Mouse (Mus musculus) frontal cortex, postnatal 10 days (tissue): ENCODE measurements around the gene Foxg1.
A peak's percentile ranks its signal among the peaks of the same experiment; 100 is the strongest.

ENCODE experiments used
- DNase-seq, 2 experiments: peaks; one replicate each; pipeline ENCODE4 v3.0.0; 2022; ENCODE audit warnings: low spot score in 2 of 2, mixed read lengths in 1 of 2

The Foxg1 gene

DNA sequence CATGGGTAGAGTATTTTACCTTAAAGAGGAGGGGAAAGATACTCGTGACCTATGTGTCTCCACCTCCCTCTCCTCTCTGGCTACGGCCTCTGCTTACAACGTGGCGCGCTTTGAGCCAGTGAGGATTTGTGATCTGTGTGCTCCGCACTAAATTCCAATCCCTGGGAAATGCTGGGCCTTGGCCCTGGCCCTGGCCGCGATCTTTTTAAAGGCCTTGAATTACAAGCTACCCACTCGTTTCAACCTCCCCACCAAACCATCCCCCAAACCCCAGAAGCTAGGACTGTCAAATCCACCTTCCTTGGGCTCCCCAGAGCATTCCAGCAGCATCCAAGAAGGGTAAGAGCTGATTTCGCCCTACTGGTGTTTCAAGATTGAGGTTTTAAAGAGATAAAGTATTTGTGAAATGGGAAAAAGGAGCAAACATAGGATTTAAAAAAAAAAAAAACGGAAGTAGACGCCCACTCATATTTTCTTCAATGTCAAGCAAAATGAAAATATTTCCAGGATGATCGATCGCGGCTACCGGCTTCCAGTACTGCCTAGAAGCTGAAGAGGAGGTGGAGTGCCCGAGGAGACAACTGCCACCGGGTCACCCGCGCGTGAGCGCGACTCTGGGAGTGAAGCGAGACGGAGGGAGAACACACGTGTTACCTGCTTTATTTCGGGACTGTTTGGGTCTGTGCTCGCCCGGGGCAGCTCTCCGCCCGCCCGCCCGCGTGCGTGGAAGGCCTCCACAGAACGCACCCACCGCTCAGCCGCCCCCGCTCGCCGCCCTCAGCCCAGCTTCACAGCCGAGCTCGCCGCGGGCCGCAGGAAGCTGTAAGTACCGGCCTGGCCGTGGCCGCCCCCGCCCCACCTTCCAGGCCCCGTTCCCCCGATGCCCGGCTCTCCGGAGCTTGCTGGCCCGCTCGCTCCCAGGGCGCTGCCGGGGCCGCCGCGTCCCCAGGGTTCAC lies at the start of gene Foxg1:
Foxg1 (plus strand) TSS at position 96 of the 956 bp plus-strand sequence.
- peak in 1 of 2 experiments; percentile 64 for DNase-seq

DNA sequence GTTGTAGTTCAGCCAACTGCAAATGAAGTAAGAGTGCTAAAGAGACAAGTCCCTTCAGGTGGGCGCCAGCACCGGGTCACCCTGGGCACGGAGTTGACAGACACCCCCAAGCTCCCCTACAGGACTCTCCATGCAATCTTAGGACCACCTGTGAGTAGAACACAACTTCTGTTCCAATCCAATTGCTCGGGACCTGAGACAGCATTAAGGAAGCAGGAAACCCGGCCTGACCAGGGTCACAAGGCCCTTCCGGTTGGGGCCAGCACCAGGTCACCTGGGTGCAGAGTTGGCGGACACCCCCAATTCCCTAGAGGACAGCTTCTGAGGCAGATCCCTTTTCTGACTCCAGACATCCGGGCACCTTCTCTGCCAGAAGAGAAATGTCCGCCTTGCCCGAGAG lies 32.8 kb upstream of the Foxg1 start:
- DNase-seq = no peak

- no peak for DNase-seq
These were observed 13.5 kb upstream of the Foxg1 start for GRCm38 (mm10) chr12:49368931-49369330.

DNA sequence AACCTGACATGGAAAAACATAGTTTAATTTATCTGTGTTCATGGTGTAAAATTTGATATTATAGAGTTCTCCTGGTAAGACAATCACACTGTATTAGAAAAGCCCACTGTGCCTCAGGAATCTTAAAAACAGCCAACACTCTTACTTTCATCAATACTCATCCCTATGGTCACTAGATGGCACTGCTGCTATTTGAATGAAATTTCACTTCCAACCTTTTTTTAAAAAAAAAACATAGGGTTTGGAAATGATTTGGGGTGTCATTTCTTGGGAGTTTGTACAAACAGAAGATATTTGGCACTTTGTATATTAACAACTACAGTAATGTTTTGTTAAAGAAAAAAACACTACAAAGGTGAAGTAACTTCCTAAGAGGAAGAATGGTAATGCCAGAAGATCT lies 10.3 kb upstream of the Foxg1 start:
- DNase-seq = no peak

GRCm38 (mm10) chr12:49373176-49373575 lies 9.3 kb upstream of the Foxg1 start:
- no peak for DNase-seq

DNA sequence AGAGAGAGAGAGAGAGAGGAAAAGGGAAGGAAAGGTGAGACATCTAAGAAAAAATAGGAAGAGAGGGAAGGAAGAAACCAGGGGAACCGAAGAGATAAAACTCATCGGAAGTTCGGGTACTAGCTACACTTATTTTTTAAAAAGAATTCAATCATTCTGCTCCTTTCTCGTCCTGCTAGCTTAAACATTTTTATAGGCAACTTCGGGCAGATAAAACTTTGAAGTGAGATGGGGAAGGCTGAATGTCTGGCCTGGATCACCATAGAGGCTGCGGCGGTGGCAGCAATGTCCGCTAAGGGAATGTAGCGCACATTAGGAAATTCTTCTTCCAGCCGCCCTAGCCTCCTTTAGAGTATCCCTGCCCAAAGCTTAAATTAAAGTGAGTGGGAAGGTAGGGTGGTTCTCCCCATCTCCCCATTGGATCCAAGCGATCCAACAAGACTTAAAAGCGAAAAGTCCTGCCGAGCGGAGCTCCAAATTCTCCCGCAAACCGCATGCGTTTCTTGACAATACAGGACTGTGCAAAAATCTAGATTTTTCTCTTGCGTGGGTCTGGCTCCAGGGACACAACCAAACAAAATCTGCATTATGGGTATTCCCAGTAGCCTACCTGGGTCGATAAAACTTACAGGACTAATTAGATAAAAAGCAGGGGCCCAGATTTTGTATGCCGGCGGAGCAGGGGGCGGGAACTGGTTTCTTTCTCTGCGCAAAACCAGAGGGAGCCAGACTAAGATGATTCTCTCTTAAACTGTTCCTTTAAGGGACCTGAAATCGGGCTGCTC lies 8.4 kb upstream of the Foxg1 start:
- DNase-seq = no peak

DNA sequence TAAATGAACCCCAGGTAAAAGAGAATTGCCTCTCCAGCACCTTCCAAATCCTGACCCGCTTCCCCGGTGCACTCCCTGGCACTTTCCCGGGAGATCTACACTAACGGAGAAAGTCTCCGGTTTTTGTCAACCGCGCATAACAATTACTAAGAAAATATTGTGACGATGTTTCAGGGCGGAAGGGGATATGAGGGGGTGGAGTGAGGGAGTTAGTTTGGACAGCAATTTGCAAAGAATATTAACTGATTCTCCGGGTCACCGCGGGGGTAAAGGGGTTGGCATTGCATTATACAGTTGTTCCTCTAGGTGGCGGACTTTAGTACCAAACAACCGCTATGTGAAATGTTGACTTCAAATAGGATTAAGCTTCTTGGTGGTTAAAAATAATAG lies 7.9 kb upstream of the Foxg1 start:
- DNase-seq = peak in 1 of 2 experiments; percentile 52

DNA sequence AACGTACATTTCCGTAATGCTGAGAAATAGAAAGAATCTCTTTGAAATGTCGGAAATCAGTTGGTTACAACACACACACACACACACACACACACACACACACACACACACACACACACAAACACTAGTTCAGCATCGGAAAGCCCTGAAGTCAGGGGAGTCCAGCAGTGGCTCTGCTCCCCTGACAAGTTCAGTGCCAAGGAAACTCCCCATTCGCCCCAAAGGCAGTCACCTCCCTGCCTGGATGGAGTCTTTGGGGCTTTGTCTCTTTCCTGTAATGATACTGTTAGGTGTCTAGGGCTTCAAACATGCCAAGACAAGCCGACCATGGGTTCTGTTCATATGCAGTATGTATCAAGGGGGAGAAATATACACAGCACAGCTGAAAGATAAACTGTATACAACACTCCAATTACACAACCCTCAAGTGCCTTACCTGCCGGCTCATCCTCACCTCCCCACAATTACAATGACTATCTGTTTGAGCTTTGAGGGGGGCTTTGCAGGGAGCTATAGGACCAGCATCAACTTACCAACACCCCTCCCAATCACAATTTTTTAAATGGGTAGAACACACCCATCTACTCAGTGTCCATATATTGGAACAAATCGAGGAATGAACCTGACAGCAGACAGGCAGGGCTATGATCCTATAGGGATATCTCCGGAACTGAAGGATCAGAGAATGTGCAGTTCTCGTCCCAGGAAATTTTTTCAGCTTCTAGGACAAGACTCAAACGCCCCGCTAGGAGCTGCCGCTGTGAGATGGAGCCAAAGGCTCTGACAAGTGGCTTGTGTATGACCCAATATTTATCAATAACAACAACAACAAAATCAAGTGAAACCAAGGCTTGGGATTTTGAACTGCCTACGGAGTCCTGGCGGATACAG lies 6.8 kb upstream of the Foxg1 start:
- no peak for DNase-seq

DNA sequence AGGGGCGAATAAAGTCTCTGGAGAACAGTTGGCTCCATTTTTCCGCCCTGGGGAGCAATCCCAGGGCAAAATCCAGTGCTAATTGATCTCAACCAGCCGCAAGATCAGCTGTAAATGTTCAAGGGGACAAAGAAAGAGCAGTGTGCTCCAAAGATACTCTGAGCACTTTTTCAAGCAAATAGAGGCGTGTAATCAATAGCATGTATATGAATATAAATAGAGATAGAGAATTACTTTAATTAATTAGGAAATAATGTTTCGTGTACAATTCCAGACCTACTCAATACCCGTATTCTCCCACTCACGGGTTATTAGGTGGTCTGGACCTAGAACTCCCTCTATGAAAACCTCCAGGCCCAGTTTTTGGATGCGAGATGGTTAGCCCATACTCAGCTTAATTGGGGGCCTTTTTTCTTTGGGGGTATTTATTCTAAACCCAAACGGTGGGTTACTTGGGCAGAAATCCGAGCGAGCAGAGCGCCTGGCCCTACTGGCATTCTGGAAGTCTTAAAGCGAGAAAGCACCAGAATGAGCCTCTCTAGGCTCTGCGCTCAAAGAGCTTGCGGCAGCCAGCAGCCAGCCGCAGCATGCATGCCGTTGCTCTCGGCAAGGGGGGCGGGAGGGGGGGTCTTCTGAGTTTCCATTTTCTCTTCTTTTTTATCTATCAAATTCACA lies 6.0 kb upstream of the Foxg1 start:
- no peak for DNase-seq

- peak in 1 of 2 experiments; percentile 65 for DNase-seq
These were observed 5.0 kb upstream of the Foxg1 start for GRCm38 (mm10) chr12:49377281-49377970.

- DNase-seq = no peak
These were observed 3.5 kb upstream of the Foxg1 start for GRCm38 (mm10) chr12:49378920-49379319.

DNA sequence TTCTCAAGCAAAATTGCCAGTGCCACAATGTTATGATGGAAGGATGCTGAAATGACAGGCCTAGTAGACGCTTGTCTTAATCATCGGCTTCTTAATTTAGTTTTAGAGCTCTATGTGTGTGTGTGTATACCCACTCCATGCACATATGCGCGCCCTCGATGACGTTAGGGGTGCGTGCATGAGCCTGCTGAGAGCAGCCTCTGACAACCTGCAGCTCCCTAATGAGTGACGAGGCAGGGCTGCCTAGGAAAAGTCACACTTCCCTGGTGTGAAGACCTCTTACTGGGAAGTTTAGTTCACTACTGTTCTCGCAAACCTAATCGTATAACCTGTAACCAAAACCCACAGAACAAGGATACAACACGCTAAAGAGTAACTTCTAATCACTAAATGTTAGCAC lies 3.0 kb upstream of the Foxg1 start:
- DNase-seq = peak in 1 of 2 experiments; percentile 55

DNA sequence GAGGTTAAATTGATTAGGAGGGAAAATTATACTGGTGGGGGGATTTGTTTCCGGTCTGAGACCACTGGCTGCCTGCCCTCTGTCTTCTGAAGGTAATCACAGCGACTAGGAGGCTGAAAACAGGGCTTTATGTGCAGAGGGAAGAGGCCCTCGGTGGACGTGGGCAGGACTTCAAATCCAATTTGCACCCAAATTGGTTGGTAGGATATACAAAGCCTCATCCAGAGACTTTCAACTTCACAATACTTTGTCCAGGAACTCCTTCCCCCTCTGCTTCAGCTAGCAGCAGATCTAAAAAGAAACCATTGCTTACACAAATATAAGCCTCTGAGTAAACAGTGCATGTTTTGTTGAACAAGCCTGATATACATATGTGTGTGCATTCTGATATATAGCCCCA lies 2.0 kb upstream of the Foxg1 start:
- DNase-seq = no peak

DNA sequence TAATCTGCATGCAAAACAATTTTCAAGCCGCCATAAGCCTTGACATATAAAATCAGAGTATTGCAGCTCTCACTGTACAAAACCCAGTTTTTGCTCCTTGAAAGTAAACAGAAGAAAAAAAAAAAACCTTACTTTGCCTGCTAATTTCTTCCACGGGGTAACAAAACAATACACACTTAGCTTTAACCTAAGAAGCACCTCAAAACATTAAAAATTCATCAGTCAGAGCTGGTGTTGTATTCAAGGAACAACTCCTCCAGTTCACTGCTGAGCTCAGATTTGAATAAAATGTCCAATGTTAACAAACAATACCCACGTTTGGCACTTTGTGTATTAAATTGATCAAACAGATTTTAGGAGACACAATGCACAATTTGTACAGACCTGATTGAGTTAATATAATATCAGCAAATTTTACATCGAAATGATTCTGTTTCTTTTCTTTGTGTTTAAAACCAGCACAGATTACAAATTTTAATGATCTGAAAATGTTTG lies 1.4 kb upstream of the Foxg1 start:
- no peak for DNase-seq

GRCm38 (mm10) chr12:49381721-49382365 lies 617 bp upstream of the Foxg1 start:
- DNase-seq = peak in 1 of 2 experiments; percentile 64

- DNase-seq = peak; percentile 89 to 92
These were observed 1.2 kb downstream of the Foxg1 start for GRCm38 (mm10) chr12:49383521-49384133.

GRCm38 (mm10) chr12:49384295-49384875 lies 1.9 kb downstream of the Foxg1 start:
- peak in 1 of 2 experiments; percentile 45 for DNase-seq

GRCm38 (mm10) chr12:49384876-49385630 lies 2.6 kb downstream of the Foxg1 start, which contains the start of gene Gm43517:
Gm43517 (plus strand) TSS chr12:49385174.
- DNase-seq = peak in 1 of 2 experiments; percentile 58
